Mouse (Mus musculus) thymus, adult 18-20 months (tissue): ENCODE measurements around the gene Zfp692.
"Not testable (repeated sequence)": the region's sequence is repeated elsewhere in the genome, so short reads cannot be mapped to it uniquely, and the experiment has no call there.

ENCODE experiments used
- DNase-seq, 2 experiments: peaks; one replicate each; pipeline ENCODE4 v3.0.0; 2022; ENCODE audit warnings: mixed read lengths in 2 of 2

Gene Zfp692

DNA sequence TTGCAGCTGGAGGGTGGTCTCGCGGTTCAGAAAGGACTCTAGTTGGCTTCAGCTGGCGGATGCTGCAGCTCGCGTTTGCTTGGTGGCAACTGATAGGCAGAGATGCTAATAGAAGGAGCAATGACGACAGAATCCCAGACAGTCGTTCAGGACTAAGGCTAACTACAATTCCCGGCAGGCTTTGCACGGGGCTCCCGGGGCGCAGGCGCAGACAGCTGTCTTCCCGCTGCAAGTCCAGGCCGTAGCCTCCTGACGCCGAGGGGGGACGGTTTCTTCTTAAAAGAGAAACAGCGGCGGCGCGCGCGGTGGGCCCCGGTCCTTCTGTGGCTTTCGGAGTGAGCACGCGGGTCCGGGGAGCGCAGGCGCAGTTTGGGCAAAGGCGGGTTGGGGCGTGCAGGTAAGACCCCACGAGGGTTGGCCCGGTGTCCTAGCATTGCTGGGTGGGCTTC is at the start of gene Zfp692:
TSS of gene Zfp692 (plus strand) at position 210 of the 449 bp plus-strand sequence.
- peak; percentile 91 for DNase-seq

DNA sequence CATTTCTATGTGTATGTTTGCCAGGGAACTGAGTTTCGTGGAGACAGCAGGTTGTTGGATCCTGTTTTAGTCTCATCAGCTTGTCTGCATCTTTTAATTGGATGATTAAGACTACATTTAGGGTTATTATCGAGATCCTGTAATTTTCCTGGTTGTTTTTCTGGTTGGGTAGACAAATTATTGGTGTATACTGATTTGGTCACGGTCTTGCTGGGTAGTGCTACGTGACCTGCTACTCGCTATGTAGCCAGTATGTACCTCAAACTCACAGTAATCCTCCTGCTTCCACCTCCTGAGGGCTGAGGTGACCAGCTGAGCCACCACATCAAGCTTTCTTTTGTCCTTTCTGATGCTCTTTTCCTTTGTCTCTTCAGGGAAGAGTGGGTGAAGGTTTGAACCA is 49.1 kb upstream of the Zfp692 start:
- no peak for DNase-seq

DNA sequence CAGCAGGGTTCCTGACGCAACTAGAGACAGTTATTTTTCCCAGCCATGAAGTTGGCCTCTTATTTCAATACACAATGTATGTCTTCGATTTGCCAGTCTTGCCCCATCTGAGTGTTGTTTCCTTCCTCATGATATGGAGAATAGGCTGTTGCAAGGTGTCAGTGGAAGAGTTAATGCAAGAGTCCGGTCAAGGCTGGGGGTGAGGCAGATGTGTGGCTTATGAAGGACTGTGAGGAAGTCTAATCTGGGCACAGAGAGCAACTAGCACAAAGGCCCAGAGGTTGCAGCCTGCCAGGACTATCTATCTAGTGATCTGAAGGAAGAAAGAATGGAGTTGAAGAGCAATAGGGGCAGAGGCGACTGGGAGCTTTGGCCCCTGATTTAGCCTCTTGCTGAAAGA is 46.7 kb upstream of the Zfp692 start:
- DNase-seq: no peak

DNA sequence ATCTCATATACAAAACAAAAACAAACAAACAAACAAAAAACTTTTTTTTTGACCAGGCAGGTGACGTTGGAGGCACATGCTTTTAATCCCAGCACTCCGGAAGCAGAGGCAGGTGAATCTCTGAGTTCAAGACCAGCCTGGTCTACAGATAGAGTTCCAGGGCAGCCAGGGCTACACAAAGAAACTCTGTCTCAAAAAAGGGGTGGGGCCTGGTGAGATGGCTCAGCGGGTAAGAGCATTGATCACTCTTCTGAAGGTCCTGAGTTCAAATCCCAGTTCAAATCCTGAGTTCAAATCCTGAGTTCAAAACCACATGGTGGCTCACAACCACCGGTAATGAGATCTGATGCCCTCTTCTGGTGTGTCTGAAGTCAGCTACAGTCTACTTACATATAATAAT is 45.0 kb upstream of the Zfp692 start:
- DNase-seq: no peak

DNA sequence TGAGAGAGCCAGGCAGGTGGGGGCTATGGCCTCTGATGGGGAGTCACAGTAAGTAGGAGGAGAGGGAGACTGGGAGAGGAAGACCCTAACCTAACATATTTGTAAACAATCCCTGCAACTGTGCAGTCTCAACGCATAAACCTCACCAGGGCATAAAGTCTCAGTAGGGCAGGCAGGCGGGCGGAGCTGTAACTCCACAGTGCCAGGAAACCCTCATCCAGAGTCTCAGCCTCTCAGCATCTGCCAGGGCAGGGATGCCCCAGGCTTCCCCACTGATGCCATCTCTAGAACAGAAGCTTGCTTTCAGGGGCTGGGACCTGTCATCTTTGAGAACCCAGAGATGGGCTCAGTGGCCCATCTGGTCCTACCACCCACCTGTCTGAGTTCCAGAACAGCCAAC is 44.5 kb upstream of the Zfp692 start:
- no peak for DNase-seq

DNA sequence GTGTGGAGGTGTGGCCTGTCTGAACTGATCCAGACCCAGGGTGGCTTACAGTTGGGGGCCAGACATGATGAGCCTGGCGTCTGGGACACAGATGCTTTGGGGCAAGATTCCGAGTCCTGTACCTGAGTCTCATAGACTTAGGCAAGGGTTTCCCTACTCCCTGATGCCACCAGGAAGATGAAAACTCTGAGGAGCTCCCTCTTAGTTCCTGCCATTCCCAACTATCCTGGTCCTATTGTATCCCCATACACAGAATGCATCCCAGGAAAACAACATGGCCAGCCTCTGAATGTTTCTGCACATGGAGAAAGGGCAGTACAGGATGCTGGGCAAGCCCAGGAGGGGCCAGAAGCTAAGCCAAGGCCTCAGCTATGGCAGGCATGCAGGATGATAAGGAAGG is 43.4 kb upstream of the Zfp692 start:
- DNase-seq: no peak

DNA sequence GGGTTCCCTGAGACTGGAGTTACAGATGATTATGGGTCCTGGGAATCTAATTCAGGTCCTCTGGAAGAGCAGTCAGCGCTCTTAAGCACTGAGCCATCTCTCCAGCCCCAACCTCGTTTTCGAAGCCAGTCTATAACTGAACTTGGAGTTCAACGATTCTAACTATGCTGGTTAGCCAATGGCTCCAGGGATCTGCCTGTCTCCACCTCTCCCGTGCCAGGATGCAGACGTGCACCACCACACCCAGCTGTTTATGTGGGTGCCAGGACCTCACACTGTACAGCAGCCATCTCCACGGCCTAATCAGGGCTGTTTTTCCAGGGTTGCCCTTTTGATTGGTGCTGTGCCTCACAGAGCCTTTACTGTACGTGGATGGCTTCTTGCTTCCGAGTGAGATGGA is 42.3 kb upstream of the Zfp692 start:
- no peak for DNase-seq

DNA sequence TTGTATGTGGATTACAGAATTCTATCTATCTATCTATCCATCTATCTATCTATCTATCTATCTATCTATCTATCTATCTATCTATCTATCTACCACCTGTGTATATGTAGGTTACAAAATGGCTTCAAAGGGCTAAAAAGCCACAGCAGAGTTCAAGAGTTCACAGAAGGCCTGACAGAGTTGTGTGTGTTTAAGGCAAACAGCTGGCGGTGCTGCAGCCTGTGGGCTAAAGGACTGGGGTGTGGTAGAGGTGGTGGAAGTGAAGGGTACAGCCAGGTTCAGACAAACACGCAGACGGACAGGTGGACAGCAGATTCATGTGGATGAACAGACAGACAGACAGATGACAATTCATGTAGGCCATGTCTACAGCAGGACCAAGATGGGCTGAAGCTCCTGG is 38.6 kb upstream of the Zfp692 start:
- no peak for DNase-seq

DNA sequence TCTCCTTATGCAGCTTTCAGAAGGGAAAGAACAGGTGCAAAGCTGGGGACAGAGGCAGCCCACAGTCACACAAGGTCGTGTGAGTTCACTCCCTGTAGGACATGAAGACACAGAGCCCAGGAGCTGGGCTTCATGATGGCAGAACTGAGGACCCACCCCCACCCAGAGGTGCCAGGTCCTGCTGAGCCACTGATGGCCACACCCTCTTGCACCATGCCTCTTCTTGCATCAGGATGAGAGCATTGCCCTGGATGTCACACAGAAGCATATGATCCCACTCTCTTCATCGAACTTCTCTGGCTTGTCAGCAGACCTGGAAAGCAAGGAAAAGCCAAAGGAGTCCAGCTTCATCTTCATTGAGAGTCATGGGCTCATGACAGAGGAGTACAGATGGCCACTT is 32.3 kb upstream of the Zfp692 start, which contains the start of gene 4930438A08Rik:
TSS of gene 4930438A08Rik (plus strand) at position 228 of the 400 bp plus-strand sequence.
- no peak for DNase-seq

DNA sequence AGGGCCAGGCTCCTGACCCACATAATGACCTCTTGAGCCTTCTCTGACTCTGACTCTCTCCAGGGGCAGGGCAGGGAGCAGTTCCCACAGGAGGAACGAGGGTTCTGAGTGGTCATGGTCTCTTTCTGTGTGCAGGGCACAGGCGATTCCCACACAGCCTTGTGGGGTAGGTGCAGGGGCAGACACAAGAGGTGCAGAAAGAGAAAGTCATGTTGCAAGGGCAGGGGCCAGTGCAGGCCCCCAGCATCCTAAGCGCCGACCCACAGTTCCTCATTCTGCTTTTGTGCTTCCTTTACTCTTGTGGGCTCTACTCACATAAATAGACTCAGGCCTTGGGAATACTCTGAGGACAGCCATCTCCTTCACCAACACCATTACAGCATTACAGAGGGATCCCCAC is 31.1 kb upstream of the Zfp692 start:
- DNase-seq: no peak

DNA sequence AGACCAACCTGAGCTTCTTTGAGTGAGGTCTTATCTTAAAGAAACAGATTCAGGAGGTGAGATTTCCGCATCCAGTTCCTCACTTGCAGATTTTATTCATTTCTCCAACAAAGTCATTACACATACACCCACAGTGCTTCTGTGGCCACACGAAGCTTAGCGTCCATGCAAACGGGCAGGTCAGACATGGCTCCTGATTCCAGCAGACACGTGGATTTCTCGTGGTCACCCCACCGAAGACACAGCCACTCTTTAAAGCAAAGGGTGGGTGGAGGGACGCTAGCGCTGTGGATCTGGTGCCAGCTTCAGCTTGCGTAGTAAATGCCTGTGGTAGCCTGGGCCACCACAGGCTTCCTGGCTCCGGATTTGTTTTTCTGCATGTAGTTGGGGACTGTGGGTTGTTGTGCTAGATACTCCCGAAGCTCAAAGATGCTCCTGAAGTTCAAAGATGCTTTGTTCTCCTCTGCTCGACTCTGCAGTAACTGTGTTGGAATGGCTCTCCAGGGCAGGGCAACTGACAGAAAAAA is 24.8 kb upstream of the Zfp692 start:
- no peak for DNase-seq

DNA sequence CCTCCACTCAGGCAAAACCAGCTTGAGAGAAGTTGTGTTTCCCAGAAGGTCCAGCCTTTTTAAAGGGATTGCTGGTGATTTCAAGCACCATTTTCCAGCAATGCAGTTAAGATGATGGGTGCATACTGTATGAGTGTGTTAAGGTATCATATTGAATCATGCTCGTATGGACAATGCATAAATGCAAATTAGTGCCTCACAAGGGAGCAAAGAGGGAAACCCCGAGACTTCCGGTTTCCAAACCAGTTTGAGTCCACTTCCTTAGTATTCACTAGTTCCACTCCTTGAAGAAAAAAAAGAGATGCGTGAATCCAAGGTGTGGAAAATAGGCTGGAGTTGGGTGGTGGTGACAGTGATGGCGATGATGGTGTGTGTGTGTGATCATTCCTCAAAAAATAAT is 24.4 kb upstream of the Zfp692 start:
- DNase-seq: no peak

DNA sequence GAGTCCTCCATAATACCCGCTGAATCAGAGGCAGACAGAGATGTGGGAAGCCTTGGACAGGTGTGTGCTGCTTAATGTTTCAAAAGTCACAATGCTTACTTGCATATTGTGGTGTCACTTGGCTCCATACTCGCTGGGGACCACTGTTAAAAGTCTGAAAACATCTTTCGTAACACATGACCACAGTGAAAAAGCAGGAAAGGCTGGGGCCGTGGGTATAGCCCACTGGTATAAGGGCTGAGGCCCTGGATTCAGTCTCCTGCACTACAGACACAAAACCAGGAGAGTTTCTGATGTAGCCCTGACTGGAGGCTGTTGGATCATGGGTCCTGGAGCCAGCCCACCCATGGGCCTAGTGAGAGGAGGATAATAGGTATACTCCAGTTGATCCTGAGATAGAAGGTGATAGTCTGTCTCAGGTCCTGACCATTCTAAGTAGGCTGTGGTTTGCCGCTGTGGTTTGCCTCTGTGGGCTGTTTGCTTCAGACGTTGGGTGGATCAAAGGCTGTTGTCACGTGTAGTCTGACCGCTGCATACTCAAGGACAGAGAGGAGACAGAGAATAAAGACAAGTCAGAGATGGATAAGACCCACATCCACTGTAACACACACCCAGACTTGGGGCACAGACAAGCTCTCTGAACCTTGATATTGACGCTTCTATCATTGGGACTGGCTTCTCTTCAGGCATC is 16.7 kb upstream of the Zfp692 start:
- no peak for DNase-seq

DNA sequence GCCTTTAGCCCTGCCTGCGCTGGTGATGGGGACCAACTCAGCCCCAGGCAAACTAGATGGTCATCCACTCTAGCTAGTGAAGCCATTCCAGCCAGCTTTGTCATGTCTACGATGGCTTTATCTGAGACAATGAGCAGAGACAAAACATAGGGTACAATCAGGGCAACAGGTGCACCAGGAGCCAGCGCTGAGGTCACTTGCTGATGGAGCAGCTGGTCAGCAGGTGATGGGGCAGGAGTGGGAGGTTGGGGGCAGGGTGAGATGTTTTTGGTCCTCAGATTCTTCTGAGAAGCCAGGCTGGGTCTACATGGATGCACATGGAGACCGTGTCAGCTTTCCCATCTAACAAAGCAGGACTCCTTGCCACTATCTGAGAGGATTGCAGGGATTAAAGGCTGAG is 16.1 kb upstream of the Zfp692 start:
- no peak for DNase-seq

DNA sequence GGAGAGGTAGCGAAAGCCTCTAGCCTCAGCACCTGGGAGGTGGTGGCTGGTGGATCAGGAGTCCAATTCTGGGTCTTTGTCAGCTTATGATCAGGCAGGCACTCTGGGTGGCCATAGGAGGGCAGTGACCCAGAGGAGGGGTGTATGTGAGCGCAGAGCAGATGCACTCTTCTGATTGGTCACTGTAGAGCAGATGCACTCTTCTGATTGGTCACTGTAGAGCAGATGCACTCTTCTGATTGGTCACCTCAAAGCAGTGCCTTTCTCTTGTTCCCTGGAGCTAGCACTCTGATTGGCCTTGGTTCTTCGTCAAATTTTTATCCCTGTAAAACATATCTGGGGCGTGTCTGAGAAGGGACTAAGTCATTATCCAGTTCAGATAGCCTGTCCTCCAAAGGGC is 14.1 kb upstream of the Zfp692 start:
- DNase-seq: no peak

DNA sequence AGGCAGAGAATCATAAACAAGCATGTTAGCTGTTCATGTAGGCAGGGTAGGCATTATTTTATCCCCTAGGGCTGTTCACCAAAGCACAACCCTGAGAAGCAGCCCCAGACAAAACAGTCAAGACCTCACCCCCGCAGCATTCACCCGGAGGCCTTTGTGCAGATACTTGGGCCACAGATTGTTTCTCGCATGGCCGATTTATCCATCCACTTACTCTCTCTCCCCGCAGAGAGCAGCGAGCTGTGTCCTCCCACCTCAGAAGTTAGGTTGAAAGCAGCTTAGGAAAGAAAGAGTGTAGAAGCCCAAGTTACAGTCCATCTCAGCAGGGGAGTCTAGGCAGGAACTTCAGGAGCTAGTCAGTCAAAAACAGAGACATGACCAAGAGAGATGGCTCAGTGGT is 9.5 kb upstream of the Zfp692 start:
- DNase-seq: no peak

DNA sequence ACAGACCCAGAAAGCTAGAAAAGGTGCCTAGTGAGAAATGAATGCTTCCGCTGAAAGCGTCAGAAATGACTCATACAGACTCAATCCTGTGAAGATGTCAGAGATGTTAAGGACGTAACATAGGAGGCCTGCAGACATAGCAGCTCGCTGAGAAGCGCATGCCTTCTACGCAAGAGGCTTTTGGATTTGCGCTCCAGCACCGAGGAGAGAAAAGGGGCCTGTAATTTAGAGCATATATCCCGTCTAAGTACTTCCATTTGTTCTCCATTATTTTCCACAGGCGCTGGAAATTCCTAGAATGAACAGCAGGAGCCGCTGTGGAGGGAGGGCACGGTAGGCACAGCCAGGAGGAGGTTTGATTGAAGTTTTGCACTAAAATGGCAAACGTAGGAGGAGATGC is 5.8 kb upstream of the Zfp692 start:
- DNase-seq: peak in 1 of 2 experiments; percentile 49

DNA sequence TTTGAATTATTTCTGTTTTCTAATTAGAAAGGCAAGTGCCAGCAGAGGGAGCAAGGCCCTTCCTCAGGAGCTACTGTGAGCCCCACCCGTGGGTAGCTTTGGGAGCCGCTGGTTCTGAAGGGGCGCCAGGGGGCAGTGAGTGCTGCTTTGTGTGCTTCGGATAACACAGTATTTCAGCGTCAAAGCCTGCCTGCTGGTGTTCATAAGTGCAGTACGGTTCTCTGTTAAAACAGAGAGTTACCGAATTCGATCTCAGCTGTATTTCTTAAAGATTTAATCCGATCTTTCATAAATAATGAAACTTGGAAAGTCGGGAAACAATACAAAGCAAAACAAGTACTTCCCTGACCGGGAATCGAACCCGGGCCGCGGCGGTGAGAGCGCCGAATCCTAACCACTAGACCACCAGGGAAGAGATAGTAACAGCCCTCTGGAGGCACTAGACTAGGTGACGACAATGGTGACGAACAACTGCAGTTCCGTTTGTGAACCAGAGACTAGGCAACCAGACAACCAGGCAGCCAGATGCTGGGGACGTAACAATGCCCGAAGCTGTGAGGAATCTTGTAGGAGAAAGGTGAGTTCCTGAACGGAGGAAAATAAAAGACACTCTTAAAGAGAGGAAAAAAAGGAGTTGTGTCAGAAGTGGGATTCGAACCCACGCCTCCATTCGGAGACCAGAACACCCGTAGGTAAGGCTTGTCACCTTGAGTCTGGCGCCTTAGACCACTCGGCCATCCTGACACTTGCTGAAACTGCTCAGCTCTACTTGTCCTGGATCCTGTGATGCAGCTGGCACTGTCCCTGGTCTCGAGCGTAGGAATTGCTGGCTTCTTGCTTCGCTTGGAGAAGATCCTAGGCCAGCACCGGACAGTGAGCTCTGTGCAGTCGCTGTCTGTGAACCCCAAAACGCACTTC is 4.8 kb upstream of the Zfp692 start:
- peak; percentile 86 to 94 for DNase-seq

DNA sequence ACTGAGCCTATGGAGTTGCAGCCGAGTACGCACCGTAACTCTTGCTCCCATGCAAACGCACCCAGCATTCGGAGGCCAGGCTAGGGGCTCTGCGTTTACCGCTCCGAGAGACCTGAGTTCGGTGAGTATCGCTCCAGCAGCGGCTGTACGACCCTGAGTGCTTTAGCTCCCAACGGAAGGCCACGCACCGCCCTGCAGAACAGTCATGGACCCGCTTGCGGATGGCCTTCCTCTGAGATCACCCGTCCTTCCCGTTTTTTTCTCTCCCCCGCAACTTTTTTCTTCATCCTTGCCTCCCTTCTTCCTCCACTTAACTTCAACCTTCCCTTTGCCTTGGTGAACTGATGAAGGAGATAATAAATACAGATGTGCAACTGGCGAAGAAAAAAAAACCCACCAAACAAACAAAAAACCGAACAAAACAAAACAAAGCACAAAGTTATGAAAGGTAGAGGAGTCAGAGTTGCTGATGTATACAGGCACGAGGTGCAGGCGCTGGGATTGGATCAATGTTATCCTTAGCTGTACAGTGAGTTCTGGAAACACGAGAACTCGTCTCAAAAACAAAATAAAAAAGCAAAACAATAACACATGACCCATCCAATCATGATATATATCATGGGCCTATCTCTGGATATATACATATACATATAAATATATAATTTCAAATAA is 4.0 kb upstream of the Zfp692 start:
- no peak for DNase-seq

DNA sequence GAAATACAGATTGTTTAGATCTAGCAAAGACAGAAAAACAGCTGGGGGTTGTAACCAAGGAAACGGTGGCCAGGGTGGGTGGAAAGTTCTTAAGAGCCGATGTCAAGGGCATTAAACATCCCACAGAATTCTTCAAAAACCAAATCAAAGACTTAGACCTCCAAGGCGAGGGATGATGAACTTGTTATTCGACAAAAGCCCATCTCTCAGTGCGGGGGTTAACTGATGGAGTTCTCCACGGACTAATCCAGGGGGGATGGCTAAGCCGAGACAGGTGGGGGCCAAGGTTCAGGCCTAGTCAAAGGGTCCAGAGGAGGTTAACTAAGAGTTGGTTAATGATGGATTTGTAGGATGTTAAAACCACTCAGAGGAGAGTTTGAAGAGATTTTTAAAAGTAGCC is 3.3 kb upstream of the Zfp692 start:
- DNase-seq: no peak

DNA sequence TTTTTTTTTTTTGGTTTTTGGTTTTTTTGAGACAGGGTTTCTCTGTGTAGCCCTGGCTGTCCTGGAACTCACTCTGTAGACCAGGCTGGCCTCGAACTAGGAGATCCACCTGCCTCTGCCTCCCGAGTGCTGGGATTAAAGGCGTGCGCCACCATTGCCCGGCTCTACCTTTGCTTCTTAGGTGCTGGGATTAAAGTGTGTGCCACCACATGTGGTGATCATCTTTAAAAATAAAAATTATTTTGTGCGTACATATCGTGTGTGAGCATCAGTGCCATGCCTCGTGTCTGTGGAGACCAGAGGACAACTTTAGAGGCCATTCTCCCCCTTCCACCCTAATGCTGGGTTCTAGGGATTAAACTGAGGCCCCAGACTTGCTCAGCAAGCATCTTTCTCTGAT is 1.6 kb upstream of the Zfp692 start:
- DNase-seq: not testable (repeated sequence)

DNA sequence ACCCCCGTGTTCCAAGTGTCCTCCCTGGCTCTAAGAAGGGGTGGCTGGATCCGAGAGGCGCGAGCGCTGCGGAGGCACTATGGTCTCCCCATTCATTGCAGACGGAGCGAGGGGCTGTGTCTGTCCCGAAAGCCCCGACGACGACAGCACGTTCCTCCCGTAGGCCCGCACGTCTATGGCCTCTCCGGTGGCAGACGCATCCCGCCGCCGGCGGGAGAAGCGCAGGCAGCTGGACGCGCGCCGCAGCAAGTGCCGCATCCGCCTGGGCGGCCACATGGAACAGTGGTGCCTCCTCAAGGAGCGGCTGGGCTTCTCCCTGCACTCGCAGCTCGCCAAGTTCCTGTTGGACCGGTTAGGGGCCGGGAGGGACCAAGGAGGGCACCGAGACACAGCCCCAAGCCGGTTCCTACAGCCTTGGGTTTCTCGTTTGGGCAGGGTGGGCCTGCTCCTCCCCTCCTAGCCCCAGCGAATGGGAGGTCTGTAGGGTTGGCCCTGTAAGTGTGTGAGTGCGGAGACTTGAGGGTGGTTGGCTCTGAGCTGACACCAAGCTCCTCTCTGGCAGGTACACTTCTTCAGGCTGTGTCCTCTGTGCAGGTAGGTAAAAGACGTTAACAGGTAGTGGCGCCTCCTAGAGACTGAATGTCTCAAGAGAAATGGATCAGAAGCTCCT is 677 bp downstream of the Zfp692 start:
- peak; percentile 43 to 63 for DNase-seq

DNA sequence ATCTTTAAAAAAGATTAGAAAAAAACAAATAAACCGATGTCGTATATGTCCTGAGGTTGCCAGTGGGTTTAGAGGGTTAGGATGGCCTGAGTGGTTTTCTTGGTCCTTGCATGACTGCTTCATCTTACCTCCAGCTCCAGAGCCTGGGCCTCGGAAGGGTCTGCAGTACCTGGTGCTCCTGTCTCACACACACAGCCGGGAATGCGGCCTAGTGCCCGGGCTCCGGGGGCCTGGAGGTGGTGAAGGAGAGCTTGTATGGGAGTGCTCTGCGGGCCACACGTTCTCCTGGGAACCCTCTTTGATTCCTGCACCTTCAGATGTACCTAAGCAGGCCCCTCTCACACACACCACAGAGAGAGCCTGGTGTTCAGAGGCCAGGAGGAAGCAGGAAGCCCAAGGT is 1.8 kb downstream of the Zfp692 start:
- no peak for DNase-seq
